Mouse (Mus musculus) MEL (cell line): ENCODE measurements around the gene Scfd2. TPM values are rescaled to one million over a fixed set of nuclear protein-coding genes. Genes with fewer than 3 reads are reported as not detected.

ENCODE experiments used
- DNase-seq: peaks from one replicate; pipeline ENCODE4 v3.0.0; 2011; ENCODE audit warnings: low read depth, low spot score
- H3K27ac ChIP-seq: 2 replicates; pipeline ENCODE4 v1.5.1; 2012; ENCODE audit warnings: low read depth, mild to moderate bottlenecking, control low read depth, low read length, moderate library complexity; ENCODE audit not compliant: control insufficient read depth
- H3K27me3 ChIP-seq, 2 experiments: fragments of 150-350 bp in 1 of 2; sonication (generic) in 1 of 2; 2 replicates each; pipeline ENCODE4 v1.6.1; 2012; ENCODE audit warnings: low read length in 2 of 2, mild to moderate bottlenecking in 2 of 2, improper control_type of control experiment in 1 of 2, moderate library complexity in 1 of 2; ENCODE audit not compliant: insufficient read depth in 2 of 2, control insufficient read depth in 1 of 2
- H3K36me3 ChIP-seq, 2 experiments: 2 replicates each; pipeline ENCODE4 v1.6.1; 2012 to 2014; ENCODE audit warnings: low read length in 2 of 2, improper control_type of control experiment in 1 of 2, inconsistent platforms in 1 of 2, mild to moderate bottlenecking in 1 of 2; ENCODE audit not compliant: insufficient read depth in 2 of 2, control insufficient read depth in 1 of 2
- H3K4me1 ChIP-seq, 2 experiments: fragments of 150-350 bp in 1 of 2; sonication (generic) in 1 of 2; 2 replicates each; pipeline ENCODE4 v1.6.1; 2012; ENCODE audit warnings: low read length in 2 of 2, improper control_type of control experiment in 1 of 2, mild to moderate bottlenecking in 1 of 2; ENCODE audit not compliant: insufficient read depth in 2 of 2, control insufficient read depth in 1 of 2
- H3K4me3 ChIP-seq, 2 experiments: fragments of 150-350 bp in 1 of 2; sonication (generic) in 1 of 2; 2 replicates each; pipeline ENCODE4 v1.5.1; 2012; ENCODE audit warnings: low read depth in 2 of 2, low read length in 2 of 2, mild to moderate bottlenecking in 2 of 2, moderate library complexity in 2 of 2, control low read depth in 1 of 2, improper control_type of control experiment in 1 of 2; ENCODE audit not compliant: control insufficient read depth in 1 of 2, insufficient read depth in 1 of 2
- H3K79me2 ChIP-seq: 2 replicates; pipeline ENCODE4 v1.6.1; 2012; ENCODE audit warnings: mild to moderate bottlenecking, low read length, moderate library complexity; ENCODE audit not compliant: control insufficient read depth, poor library complexity, insufficient read depth
- H3K9ac ChIP-seq: 2 replicates; pipeline ENCODE4 v1.6.1; 2012; ENCODE audit warnings: low read depth, mild to moderate bottlenecking, control low read depth, low read length, moderate library complexity; ENCODE audit not compliant: control insufficient read depth, poor library complexity, severe bottlenecking
- H3K9me3 ChIP-seq: fragments of 150-350 bp; sonication (generic); replicated peaks from 2 replicates; pipeline ENCODE4 v1.6.1; 2012; ENCODE audit warnings: mild to moderate bottlenecking, low read length, improper control_type of control experiment, moderate library complexity; ENCODE audit not compliant: insufficient read depth
- BHLHE40 ChIP-seq: IDR thresholded peaks from 2 replicates; pipeline ENCODE4 v1.6.1; 2012; ENCODE audit warnings: low read depth, mild to moderate bottlenecking, inconsistent platforms, low read length, improper control_type of control experiment, borderline replicate concordance
- CHD1 ChIP-seq: IDR thresholded peaks from 2 replicates; pipeline ENCODE4 v1.6.1; 2012; ENCODE audit warnings: low read depth, mild to moderate bottlenecking, inconsistent platforms, low read length, improper control_type of control experiment
- CHD2 ChIP-seq: IDR thresholded peaks from 2 replicates; pipeline ENCODE4 v1.6.1; 2011; ENCODE audit warnings: low read length, improper control_type of control experiment
- E2F4 ChIP-seq: IDR thresholded peaks from 2 replicates; pipeline ENCODE4 v1.6.1; 2011; ENCODE audit warnings: low read depth, low read length, improper control_type of control experiment, borderline replicate concordance
- EP300 ChIP-seq, 2 experiments: IDR thresholded peaks; 2 replicates each; pipeline ENCODE4 v1.6.1; 2011; ENCODE audit warnings: improper control_type of control experiment in 2 of 2, low read length in 2 of 2, low read depth in 1 of 2, mild to moderate bottlenecking in 1 of 2
- ETS1 ChIP-seq: IDR thresholded peaks from 2 replicates; pipeline ENCODE4 v1.6.1; 2012; ENCODE audit warnings: low read depth, mild to moderate bottlenecking, inconsistent platforms, low read length, improper control_type of control experiment, moderate library complexity
- KAT2A ChIP-seq: conservative IDR thresholded peaks from 2 replicates; pipeline ENCODE4 v1.6.1; 2012; ENCODE audit warnings: low read depth, low read length, improper control_type of control experiment, inconsistent platforms
- MAFK ChIP-seq: IDR thresholded peaks from 2 replicates; pipeline ENCODE4 v1.6.1; 2011; ENCODE audit warnings: low read depth, mild to moderate bottlenecking, low read length, improper control_type of control experiment, borderline replicate concordance
- MAX ChIP-seq: IDR thresholded peaks from 2 replicates; pipeline ENCODE4 v1.6.1; 2011; ENCODE audit warnings: low read length, improper control_type of control experiment
- MAZ ChIP-seq: IDR thresholded peaks from 2 replicates; pipeline ENCODE4 v1.6.1; 2012; ENCODE audit warnings: low read depth, mild to moderate bottlenecking, inconsistent platforms, low read length, improper control_type of control experiment
- MYB ChIP-seq: IDR thresholded peaks from 2 replicates; pipeline ENCODE4 v1.6.1; 2011; ENCODE audit warnings: mild to moderate bottlenecking, low read depth, low read length, improper control_type of control experiment
- POLR2A ChIP-seq, 2 experiments: IDR thresholded peaks; 2 replicates each; pipeline ENCODE4 v1.6.1; 2011 to 2012; ENCODE audit warnings: low read length in 2 of 2, mild to moderate bottlenecking in 2 of 2, control low read depth in 1 of 2, improper control_type of control experiment in 1 of 2, low read depth in 1 of 2, moderate library complexity in 1 of 2; ENCODE audit not compliant: control insufficient read depth in 1 of 2, insufficient read depth in 1 of 2, poor library complexity in 1 of 2
- POLR2AphosphoS2 ChIP-seq: IDR thresholded peaks from 2 replicates; pipeline ENCODE4 v1.6.1; 2011; ENCODE audit warnings: low read length, improper control_type of control experiment
- POLR2AphosphoS5 ChIP-seq: IDR thresholded peaks from 2 replicates; pipeline ENCODE4 v1.6.1; 2012; ENCODE audit warnings: low read depth, borderline replicate concordance, mild to moderate bottlenecking, inconsistent platforms, low read length, moderate library complexity, mixed read lengths
- RAD21 ChIP-seq: IDR thresholded peaks from 2 replicates; pipeline ENCODE4 v1.6.1; 2011; ENCODE audit warnings: mild to moderate bottlenecking, low read depth, low read length, improper control_type of control experiment
- SIN3A ChIP-seq: IDR thresholded peaks from 2 replicates; pipeline ENCODE4 v1.6.1; 2012; ENCODE audit warnings: low read length, improper control_type of control experiment, inconsistent platforms
- TAL1 ChIP-seq: IDR thresholded peaks from 2 replicates; pipeline ENCODE4 v1.6.1; 2012; ENCODE audit warnings: mild to moderate bottlenecking, inconsistent platforms, low read length, moderate library complexity, mixed read lengths
- TBP ChIP-seq: IDR thresholded peaks from 2 replicates; pipeline ENCODE4 v1.8.0; 2011; ENCODE audit warnings: low read depth, low read length, improper control_type of control experiment
- UBTF ChIP-seq: IDR thresholded peaks from 2 replicates; pipeline ENCODE4 v1.6.1; 2012; ENCODE audit warnings: low read depth, mild to moderate bottlenecking, inconsistent platforms, low read length, improper control_type of control experiment, moderate library complexity, borderline replicate concordance; ENCODE audit not compliant: insufficient read depth
- USF2 ChIP-seq, 2 experiments: IDR thresholded peaks; 2 replicates each; pipeline ENCODE4 v1.6.1; 2011 to 2012; ENCODE audit warnings: improper control_type of control experiment in 2 of 2, low read length in 2 of 2, borderline replicate concordance in 1 of 2, inconsistent platforms in 1 of 2, low read depth in 1 of 2, mild to moderate bottlenecking in 1 of 2; ENCODE audit not compliant: insufficient read depth in 1 of 2
- ZC3H11A ChIP-seq: IDR thresholded peaks from 2 replicates; pipeline ENCODE4 v1.6.1; 2012; ENCODE audit warnings: low read depth, mild to moderate bottlenecking, inconsistent platforms, low read length, improper control_type of control experiment
- ZKSCAN1 ChIP-seq: IDR thresholded peaks from 2 replicates; pipeline ENCODE4 v1.6.1; 2012; ENCODE audit warnings: low read depth, mild to moderate bottlenecking, inconsistent platforms, low read length, improper control_type of control experiment, moderate library complexity
- polyA plus RNA-seq, 2 experiments: library from polyadenylated mRNA; stranded (reverse) in 1 of 2; unstranded in 1 of 2; fragments of >175 nt in 1 of 2; fragments of >200 nt in 1 of 2; gene quantifications; 2 replicates each; pipeline versions ENCODE4 v1.2.1 to v1.2.4; 2012; ENCODE audit warnings: low replicate concordance in 2 of 2, low read depth in 1 of 2; ENCODE audit not compliant: insufficient read length in 2 of 2, insufficient read depth in 1 of 2, missing spikeins in 1 of 2
- total RNA-seq: library from RNA; depleted of rRNA; stranded (reverse); fragments of 300-350 nt; gene quantifications from 2 replicates; pipeline ENCODE4 v1.2.3, GENCODE M21; 2012

Gene Scfd2
- total and polyA plus RNA-seq, 3 experiments = 18.8 to 20.3 TPM; not detected in 1

DNA sequence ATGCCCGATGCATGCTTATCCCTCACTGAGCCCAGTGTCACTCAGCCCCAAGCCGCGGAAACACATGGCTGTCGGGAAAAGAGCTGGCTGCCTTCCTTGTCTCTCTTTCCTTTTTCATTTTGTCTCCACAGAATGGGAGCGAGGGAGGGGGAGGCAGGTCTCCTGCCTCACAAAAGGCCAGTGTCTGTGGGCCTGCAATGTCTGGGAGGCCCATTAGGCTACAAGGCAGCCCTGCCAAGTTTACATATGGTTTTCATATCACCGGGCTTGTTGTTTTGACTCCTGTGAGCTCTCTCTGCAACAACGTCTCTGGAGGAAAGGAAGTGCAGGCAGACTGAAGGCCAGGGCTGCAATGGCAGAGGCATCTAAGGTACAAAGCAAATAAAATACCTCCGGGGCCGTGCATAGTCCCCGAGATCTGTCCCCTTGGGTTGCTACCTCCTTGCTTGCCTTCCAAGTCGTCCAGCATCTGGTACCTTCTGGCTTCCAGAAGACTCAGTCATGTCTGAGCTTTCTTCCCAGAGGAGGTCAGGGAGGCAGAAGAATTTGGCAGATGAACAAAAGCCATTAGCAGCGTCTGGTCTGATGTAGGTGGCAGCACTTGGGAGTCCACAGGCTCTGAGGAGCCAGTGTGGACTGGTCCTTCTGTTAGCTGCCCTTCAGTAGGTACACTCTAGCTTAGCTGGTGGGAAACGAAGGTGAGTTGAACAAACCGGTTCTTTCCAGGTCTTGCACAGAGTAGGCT lies 355.9 kb downstream of the Scfd2 start:
- Histone ChIP-seq H3K9me3 (no peaks in the 10 kb centered on the region), H3K36me3 (no peaks in the 10 kb centered on the region), H3K4me1 (no peaks in the 10 kb centered on the region), H3K9ac (no peak overlapping the region), H3K27ac (no peak overlapping the region), H3K79me2 (no peaks in the 10 kb centered on the region), H3K27me3 (peaks cover 3 to 5% of the 10 kb centered on the region in 2 experiments; a peak in 3 of 4 replicates), H3K4me3 (no peak overlapping the region)
- DNase-seq = no peak
- TF ChIP-seq BHLHE40 (no peak), ZKSCAN1 (no peak), E2F4 (no peak), UBTF (no peak), MYB (no peak), SIN3A (no peak), POLR2AphosphoS2 (no peak), RAD21 (no peak), MAFK (no peak), TBP (no peak), EP300 (IDR thresholded peaks at IDR 0.05; ENCODE audit: low read depth in 1 of 2, low read length in 2 of 2) (no peak), CHD2 (no peak), POLR2AphosphoS5 (no peak), MAX (no peak), MAZ (no peak)

DNA sequence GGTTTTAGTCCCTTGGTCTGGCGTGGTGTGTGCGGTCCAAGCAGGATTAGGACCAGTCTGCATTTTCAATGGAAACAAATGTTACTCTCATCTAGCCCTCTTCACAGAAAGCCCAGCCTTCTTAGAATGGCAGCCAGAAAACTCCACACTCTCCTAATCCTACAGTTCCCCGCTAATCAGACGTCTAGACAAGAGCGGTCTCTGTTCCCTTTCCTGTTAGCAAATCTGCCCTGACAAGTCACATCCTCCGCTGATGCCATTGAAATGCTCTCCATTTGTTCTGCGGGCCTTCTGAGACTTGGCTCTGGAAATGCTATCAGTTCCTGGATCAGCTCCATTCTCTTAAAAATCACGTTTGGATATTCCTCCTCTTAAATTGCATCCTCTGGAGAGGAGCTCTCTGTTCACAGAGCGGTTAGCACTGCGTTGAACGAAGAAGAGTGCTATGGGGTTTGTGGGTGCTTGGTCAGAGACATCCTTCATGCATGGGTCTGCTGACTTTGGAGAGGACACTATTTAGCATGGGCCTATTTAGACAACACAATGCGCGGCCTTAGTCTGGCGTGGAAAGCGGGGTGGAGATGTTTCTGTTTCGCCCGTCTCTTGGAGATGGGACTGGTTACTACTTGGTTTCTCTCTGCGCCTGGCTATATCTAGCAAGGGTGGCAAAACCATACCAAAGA lies 358.3 kb downstream of the Scfd2 start:
- peaks cover 0 to 4% of the 10 kb centered on the region in 2 experiments; a peak in 3 of 4 replicates for H3K27me3 ChIP-seq

More for the DNA sequence above, 358.3 kb downstream of the Scfd2 start:
- H3K27ac ChIP-seq = no peak overlapping the region
- no peak overlapping the region for H3K4me3 ChIP-seq
- no peaks in the 10 kb centered on the region for H3K9me3 ChIP-seq
- H3K9ac ChIP-seq = no peak overlapping the region
- no peaks in the 10 kb centered on the region for H3K36me3 ChIP-seq
- H3K4me1 ChIP-seq = no peaks in the 10 kb centered on the region
- DNase-seq = no peak
- TF ChIP-seq USF2 (IDR thresholded peaks at IDR 0.05; ENCODE audit: borderline replicate concordance in 1 of 2, insufficient read depth in 1 of 2, low read depth in 1 of 2, low read length in 2 of 2) (no peak), TAL1 (no peak), CHD2 (no peak), ZC3H11A (no peak), MAFK (no peak), KAT2A (no peak), POLR2AphosphoS5 (no peak), CHD1 (no peak), POLR2A (IDR thresholded peaks at IDR 0.05; ENCODE audit: control insufficient read depth in 1 of 2, insufficient read depth in 1 of 2, low read depth in 1 of 2, low read length in 2 of 2, poor library complexity in 1 of 2) (no peak), ETS1 (no peak)
- TF ChIP-seq, all 39 proteins: peak for 0
- H3K79me2 ChIP-seq = no peaks in the 10 kb centered on the region
